Mouse (Mus musculus): ENCODE data around the gene Slc37a1. TPM values are rescaled to one million over a fixed set of nuclear protein-coding genes. Genes with fewer than 3 reads are reported as not detected.
"Not testable (repeated sequence)": the region's sequence is repeated elsewhere in the genome, so short reads cannot be mapped to it uniquely, and the experiment has no call there.

Gene Slc37a1
- total RNA-seq, 2 experiments from 2014 or later = 10.6 TPM

GRCm38 (mm10) chr17:31335344-31336080 is 48.9 kb downstream of the Slc37a1 start:
- intact Hi-C loops (cut with DNase I) = no loop called here
- no peak for DNase-seq

GRCm38 (mm10) chr17:31339769-31340168 is 53.2 kb downstream of the Slc37a1 start:
- intact Hi-C loops (cut with DNase I) = no loop called here
- no peak for DNase-seq

GRCm38 (mm10) chr17:31342191-31342590 is 55.6 kb downstream of the Slc37a1 start:
- no peak for DNase-seq
- intact Hi-C loops (cut with DNase I) = no loop called here

GRCm38 (mm10) chr17:31344172-31344801 is 57.7 kb downstream of the Slc37a1 start:
- peak; percentile 73 to 86 for DNase-seq
- intact Hi-C loops (cut with DNase I) = loop anchor here (1.0 kb wide), 1 partner anchor 90 kb away; no protein-coding TSS in a partner anchor

- intact Hi-C loops (cut with DNase I) = loop anchor here (1.0 kb wide), 1 partner anchor 91 kb away; no protein-coding TSS in a partner anchor
Observed at GRCm38 (mm10) chr17:31344816-31345215, 58.2 kb downstream of the Slc37a1 start.

GRCm38 (mm10) chr17:31348129-31348528 is 61.5 kb downstream of the Slc37a1 start:
- intact Hi-C loops (cut with DNase I) = no loop called here
- DNase-seq = no peak

More at GRCm38 (mm10) chr17:31344816-31345215, 58.2 kb downstream of the Slc37a1 start:
- DNase-seq = no peak

GRCm38 (mm10) chr17:31349388-31349787 is 62.8 kb downstream of the Slc37a1 start:
- intact Hi-C loops (cut with DNase I) = no loop called here
- no peak for DNase-seq

- intact Hi-C loops (cut with DNase I) = no loop called here
Observed at GRCm38 (mm10) chr17:31351984-31352383, 65.4 kb downstream of the Slc37a1 start.

GRCm38 (mm10) chr17:31353255-31353654 is 66.7 kb downstream of the Slc37a1 start:
- intact Hi-C loops (cut with DNase I) = no loop called here
- DNase-seq = no peak

More at GRCm38 (mm10) chr17:31351984-31352383, 65.4 kb downstream of the Slc37a1 start:
- peak in 1 of 2 experiments; percentile 30 for DNase-seq

GRCm38 (mm10) chr17:31354684-31355083 is 68.1 kb downstream of the Slc37a1 start:
- DNase-seq; intact Hi-C loops (cut with DNase I): not testable (repeated sequence)

- intact Hi-C loops (cut with DNase I) = no loop called here
Observed at GRCm38 (mm10) chr17:31355792-31356502, 69.4 kb downstream of the Slc37a1 start.

GRCm38 (mm10) chr17:31360582-31360981 is 74.0 kb downstream of the Slc37a1 start:
- intact Hi-C loops (cut with DNase I) = no loop called here
- peak; percentile 32 to 44 for DNase-seq

More at GRCm38 (mm10) chr17:31355792-31356502, 69.4 kb downstream of the Slc37a1 start:
- DNase-seq = no peak

GRCm38 (mm10) chr17:31365586-31366166 is 79.1 kb downstream of the Slc37a1 start:
- intact Hi-C loops (cut with DNase I) = no loop called here

GRCm38 (mm10) chr17:31370221-31370620 is 83.6 kb downstream of the Slc37a1 start:
- intact Hi-C loops (cut with DNase I) = no loop called here
- DNase-seq = no peak

More at GRCm38 (mm10) chr17:31365586-31366166, 79.1 kb downstream of the Slc37a1 start:
- DNase-seq = no peak

GRCm38 (mm10) chr17:31370931-31371330 is 84.3 kb downstream of the Slc37a1 start:
- no peak for DNase-seq
- intact Hi-C loops (cut with DNase I) = no loop called here

- intact Hi-C loops (cut with DNase I) = loop anchor here (1.0 to 2.0 kb wide), 3 partner anchors 70 to 287 kb away; no protein-coding TSS in a partner anchor
- DNase-seq = peak; percentile 71 to 85
Observed at GRCm38 (mm10) chr17:31377961-31378360, 91.4 kb downstream of the Slc37a1 start.

GRCm38 (mm10) chr17:31378361-31378761 is 91.8 kb downstream of the Slc37a1 start:
- intact Hi-C loops (cut with DNase I) = loop anchor here (1.0 to 2.0 kb wide), 3 partner anchors 70 to 286 kb away; no protein-coding TSS in a partner anchor
- peak in 1 of 2 experiments; percentile 37 for DNase-seq

- no peak for DNase-seq
- intact Hi-C loops (cut with DNase I) = loop anchor here (2.0 kb wide), 1 partner anchor 286 kb away; no protein-coding TSS in a partner anchor
Observed at GRCm38 (mm10) chr17:31379086-31379485, 92.5 kb downstream of the Slc37a1 start.

- intact Hi-C loops (cut with DNase I) = loop anchor here (2.0 kb wide), 1 partner anchor 285 kb away; no protein-coding TSS in a partner anchor
- no peak for DNase-seq
Observed at GRCm38 (mm10) chr17:31379863-31380262, 93.3 kb downstream of the Slc37a1 start.

- DNase-seq = no peak
- intact Hi-C loops (cut with DNase I) = no loop called here
Observed at GRCm38 (mm10) chr17:31383320-31383719, 96.7 kb downstream of the Slc37a1 start.

All from heart, postnatal 10 days (tissue).